Mouse (Mus musculus) testis, postnatal 14 days (tissue): ENCODE measurements around the gene Npr3.
"Not testable (repeated sequence)": the region's sequence is repeated elsewhere in the genome, so short reads cannot be mapped to it uniquely, and the experiment has no call there.

Source experiments
- DNase-seq: peaks from one replicate; pipeline ENCODE4 v3.0.0; 2021; ENCODE audit warnings: low spot score

Npr3 gene

GRCm38 (mm10) chr15:11882508-11883205 lies 24.4 kb downstream of the Npr3 start:
- no peak for DNase-seq

DNA sequence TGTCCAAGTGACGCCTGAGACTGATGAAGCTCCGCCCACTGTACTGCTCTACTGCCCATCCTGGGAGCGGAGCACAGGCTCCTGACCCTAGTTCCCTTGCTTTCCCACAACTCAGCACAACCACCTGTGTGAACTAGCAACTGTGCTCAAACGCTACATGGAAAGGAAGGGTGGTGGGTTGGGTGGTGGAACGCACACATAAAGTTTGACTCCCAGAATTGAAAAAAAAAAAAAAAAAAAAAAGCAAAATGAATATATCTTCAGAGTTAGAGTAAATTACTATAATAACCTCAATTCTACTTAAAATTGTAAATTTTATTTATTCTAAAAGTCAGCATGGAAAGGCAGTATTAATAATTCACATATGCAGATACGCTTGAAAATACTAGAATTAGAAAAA lies 25.3 kb downstream of the Npr3 start:
- no peak for DNase-seq

DNA sequence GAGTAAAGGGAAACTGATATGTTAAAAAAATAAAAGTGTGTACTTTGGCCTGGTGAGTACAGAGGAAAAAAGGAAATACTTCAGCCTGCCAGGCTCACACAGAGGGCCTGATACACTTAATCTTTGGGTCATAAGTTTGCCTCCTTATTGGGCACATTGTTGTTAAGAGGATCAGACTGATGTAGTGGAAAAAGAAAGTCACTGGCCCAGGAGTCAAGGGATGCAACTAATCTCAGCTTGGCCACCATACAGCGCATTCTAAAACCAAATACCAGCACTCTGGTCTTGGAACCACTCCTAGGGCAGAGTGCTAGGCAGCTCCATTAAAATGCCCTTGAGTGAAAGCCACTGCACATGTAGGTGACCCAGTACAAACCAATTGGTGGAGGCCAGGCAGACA lies 28.8 kb downstream of the Npr3 start:
- DNase-seq = no peak

- DNase-seq = no peak
These were observed 29.8 kb downstream of the Npr3 start for GRCm38 (mm10) chr15:11877273-11877672.

DNA sequence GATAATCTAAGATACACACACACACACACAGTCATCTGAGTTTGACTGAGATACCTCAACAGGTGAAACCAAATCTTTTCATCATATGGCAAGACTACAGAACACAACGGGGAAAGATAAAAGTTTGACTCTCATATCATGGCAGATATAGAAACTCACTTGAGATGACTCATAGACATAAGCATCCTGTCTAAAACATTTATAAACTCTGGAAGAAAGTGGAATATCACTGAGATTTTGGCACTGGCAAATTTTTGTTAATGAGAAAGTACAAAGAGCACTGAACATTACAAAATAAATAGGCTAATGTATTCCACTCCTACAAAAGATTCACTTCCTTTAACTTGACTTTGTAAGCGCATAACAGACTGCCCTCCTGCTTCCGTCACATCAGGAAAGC lies 40.2 kb downstream of the Npr3 start:
- DNase-seq = no peak

DNA sequence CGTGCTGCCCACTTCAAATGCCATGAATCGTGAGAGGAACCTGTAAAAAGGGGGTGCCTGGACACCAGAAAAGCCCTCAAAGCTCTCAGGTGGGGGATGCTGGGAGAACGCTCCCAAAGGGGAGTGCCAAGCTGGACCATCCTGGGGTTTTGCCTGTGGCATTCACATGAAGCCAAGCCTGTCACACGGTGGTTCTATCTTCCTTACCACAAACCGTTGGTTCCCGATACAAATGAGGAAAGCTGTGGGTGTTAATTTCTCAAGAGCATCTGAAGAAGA lies 43.6 kb downstream of the Npr3 start:
- DNase-seq = no peak

- no peak for DNase-seq
These were observed 44.1 kb downstream of the Npr3 start for GRCm38 (mm10) chr15:11862785-11863539.

DNA sequence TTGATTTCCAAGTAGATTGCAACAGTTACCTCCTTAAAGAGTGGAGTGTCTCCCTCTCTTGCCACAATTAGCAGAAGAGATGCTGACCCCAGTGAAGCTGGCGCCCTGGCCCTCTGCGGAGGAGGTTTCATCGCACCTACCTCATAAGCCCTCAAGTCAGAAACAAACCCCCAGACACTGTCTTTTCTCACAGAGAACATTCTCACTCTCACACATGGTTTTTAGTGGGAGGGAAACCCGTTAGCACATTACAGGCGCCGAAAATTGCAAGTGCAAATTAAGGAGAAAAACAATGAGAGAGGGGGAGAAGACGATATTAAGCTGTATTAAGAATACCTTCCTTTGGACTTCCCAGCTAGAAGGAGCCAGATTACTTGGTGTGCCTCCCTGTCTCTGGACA lies 44.8 kb downstream of the Npr3 start:
- no peak for DNase-seq

- no peak for DNase-seq
These were observed 46.8 kb downstream of the Npr3 start for GRCm38 (mm10) chr15:11860259-11860658.

GRCm38 (mm10) chr15:11859829-11860228 lies 47.3 kb downstream of the Npr3 start:
- no peak for DNase-seq

- no peak for DNase-seq
These were observed 48.7 kb downstream of the Npr3 start for GRCm38 (mm10) chr15:11858411-11858810.

- DNase-seq = no peak
These were observed 61.7 kb downstream of the Npr3 start for GRCm38 (mm10) chr15:11845204-11846062.

DNA sequence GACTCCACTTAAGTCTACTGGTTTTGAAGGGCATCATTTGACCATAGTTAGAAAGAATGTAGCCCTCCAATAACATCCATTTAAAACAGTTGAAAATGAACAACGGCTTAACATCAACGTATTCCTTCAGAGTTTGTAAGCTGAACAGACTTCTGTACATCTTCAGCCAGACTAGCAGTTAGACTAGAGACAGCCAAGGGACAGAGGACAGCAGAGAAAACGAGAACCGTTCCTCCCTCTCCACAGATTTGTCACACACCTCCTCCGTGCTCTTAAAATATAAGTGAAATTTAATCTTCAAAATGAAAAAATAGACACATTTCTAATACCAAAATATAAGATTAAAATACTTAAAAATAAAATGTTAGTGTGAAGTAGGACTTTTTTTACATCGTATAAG lies 63.0 kb downstream of the Npr3 start:
- no peak for DNase-seq

DNA sequence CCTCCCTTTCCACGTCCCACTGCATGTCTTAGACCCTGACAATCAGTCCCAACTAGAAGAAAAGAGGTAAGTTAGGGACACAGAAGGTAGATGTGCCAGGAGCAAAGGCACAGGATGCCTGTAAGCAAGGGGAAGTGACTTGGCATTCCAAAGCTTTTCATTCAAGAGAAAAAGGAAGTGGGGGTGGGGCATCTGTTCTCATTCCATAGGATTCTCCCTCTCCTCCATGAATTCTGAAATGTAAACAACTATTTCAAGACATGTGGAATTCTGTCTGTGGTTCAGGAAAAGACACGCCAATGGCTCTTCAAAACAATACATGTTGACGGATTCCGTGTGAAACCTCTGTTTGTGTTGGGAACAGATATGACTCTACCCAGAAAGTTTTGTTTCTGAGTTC lies 65.3 kb downstream of the Npr3 start:
- no peak for DNase-seq

DNA sequence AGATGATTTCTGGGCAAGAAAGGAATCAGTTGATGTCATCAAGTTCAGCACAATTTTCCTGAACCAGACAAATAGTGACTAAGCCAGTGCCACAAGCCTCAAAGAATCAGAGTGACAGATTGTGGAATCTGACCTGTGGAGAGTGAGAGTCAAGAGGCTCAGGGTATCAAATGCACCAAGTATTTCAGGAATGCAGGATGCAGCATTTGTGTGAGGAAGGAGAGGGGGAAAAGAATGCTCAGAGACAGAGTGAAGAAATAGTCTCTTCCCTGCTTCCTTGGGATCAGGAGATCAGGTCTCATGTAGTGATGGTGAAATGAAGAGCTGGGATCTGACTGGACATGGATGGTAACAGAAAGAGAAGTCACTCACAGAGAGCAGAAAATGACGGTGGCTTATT lies 71.2 kb downstream of the Npr3 start:
- DNase-seq = no peak

- DNase-seq = not testable (repeated sequence)
These were observed 84.7 kb downstream of the Npr3 start for GRCm38 (mm10) chr15:11822347-11822746.

- DNase-seq = no peak
These were observed 91.5 kb downstream of the Npr3 start for GRCm38 (mm10) chr15:11815551-11815950.

- peak; percentile 10 for DNase-seq
These were observed 103.5 kb downstream of the Npr3 start for GRCm38 (mm10) chr15:11803576-11803975.

DNA sequence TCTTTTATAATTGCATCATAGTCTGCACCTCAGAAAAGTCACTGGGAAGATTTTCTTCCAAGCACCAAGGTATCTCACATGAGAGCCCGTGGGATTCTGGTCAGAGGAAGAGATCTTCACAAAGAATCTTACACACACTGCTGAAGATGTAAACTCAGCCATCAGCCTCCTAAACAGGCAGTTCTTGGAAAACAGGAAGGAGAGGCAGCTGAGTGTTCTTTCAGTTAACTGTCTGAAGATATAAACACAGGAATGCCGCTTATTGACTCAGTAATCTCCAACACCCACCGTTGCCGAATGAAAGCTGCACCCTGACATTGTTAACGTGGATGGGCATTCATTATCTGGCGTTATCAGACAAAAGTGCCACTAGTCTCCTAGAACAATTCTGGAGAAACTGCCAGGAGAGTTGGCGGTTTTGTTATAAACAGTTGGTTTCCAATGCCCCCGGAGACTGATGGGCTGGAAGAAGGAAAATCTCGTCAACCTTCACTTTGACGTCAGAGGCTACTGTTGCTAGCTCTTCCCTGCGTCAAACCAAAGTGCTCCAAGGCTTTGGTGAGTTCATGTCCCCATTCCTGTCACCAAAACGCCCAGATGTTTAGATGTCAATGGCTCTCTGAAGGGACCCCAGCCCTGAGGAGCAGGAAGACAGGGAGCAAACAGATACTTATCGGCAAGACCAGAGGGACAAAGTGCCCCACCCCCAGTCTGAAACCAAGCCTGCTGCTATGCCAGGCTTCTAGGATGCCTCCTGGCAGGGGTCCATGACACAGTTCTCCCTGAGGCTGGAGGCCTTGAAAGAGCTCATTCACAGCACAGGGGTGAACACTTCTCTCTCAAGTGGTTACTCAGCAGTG lies 105.0 kb downstream of the Npr3 start:
- peak; percentile 25 for DNase-seq

DNA sequence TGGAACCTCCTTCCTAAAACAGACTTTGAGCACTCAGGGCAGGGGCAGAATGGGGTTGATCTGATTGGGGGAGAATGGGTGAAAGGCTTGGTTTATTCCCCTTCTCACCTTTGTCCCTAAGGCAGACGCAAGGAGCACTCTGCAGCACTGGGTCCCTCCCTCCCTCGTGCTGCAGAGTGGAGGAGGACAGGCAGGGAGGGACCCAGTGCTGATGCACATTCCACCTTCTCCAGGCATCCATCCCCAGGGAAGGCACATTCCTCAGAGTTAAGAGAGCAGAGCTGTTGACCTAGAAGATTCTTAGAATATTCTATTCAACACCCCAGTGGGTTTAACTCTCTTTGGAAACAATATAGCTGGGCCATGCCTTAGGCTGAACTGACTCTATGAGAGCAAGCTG lies 112.5 kb downstream of the Npr3 start:
- no peak for DNase-seq
